Mouse (Mus musculus) retina, postnatal 1 day (tissue): ENCODE data around the gene Scn8a.
A peak's percentile ranks its signal among the peaks of the same experiment; 100 is the strongest.
"Not testable (repeated sequence)": the region's sequence is repeated elsewhere in the genome, so short reads cannot be mapped to it uniquely, and the experiment has no call there.

ENCODE experiments used
- DNase-seq: peaks from one replicate; pipeline ENCODE4 v3.0.0-alpha.2; 2012

Gene Scn8a

DNA sequence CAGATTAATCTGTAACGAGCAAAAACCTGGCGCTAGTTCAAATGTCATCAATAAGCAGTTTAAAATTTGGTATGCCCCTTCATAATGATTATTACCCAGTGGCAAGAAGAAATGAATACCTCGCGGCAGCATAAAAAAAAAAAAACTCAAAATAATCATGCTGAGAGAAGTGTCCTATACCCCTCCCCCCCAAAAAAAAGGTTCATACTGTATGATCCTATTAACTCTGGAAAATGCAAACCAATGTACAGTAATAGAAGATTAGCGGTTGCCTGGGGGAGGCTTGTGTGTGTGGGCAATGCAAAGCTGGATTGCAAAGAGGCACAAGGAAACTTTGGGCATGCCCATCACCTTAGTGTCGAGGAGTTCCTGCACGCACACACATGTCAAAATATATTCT, at the start of gene Scn8a:
Gene Scn8a, plus strand, starts transcription at position 301 of the 400 bp plus-strand sequence.
- DNase-seq: no peak

- no peak for DNase-seq
These were observed 47.8 kb upstream of the Scn8a start for GRCm38 (mm10) chr15:100821824-100822223.

DNA sequence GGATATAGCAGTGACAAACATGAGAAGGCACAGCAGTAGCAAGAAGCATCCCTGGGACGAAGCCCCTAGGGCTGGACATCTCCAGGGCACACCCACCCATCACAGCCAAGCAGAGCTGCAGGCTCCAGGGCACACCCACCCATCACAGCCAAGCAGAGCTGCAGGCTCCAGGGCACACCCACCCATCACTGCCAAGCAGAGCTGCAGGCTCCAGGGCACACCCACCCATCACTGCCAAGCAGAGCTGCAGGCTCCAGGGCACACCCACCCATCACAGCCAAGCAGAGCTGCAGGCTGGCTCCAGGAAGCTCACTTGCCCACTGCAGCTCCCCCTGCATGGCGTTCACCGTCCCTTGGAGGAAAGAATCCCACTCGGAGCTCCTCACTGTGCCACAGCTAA, 47.3 kb upstream of the Scn8a start:
- DNase-seq: not testable (repeated sequence)

DNA sequence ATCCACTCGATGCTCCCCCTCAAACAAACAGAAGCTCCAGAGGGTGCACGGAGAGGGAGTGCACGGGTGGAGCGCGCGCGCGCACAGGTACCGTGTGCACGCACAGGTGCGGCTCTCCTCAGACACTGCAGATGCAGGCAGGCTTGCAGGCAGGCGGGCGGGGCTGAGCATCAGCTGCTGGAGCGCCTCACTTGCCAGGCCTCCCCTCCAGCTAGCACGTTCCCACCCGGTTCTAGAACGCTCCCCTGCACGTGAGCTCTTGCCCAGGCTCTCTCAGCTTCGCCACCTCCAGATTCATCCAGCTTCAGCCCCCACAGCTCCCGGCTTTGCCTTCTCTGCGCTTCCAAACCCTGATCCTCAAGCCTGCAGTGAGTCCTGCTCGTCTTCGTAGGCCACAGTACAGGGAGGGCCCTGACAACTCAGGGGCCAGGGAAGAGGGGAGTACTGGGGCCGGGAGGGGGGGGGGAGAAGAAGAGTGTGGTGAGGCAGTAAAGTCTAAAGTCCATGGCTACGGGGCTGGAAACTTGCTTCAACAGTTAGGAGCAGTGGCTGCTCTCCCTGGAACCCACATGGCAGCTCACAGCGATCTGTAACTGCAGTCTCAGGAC, 44.3 kb upstream of the Scn8a start:
- DNase-seq: peak; percentile 32

GRCm38 (mm10) chr15:100826076-100826475, 43.6 kb upstream of the Scn8a start:
- no peak for DNase-seq

GRCm38 (mm10) chr15:100829775-100830174, 39.9 kb upstream of the Scn8a start:
- no peak for DNase-seq

GRCm38 (mm10) chr15:100830682-100831081, 39.0 kb upstream of the Scn8a start:
- peak; percentile 50 for DNase-seq

- DNase-seq: no peak
These were observed 37.5 kb upstream of the Scn8a start for GRCm38 (mm10) chr15:100832144-100832543.

DNA sequence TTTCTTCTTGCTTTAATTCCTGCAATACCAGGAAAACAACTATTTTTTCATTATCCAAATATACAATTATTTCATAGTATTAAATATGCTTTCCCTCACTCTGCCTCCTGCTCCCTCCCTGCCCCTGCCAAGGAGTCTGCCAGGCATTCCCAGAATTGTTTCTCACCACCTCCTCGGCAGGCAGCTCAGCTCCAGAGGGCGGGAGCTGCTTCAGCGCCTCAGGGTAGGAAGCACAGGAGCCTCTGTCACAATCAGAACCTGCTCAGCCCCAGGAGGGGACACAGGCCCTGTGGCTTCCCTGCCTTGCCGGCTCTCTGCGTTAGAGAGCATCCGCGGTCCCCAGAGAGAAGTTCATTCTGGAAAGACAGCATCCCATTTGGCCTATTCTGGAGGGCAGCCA, 36.9 kb upstream of the Scn8a start:
- no peak for DNase-seq

- DNase-seq: no peak
These were observed 32.9 kb upstream of the Scn8a start for GRCm38 (mm10) chr15:100836729-100837128.

- peak; percentile 72 for DNase-seq
These were observed 31.0 kb upstream of the Scn8a start for GRCm38 (mm10) chr15:100838607-100839207.

- DNase-seq: no peak
These were observed 25.3 kb upstream of the Scn8a start for GRCm38 (mm10) chr15:100844336-100844735.

DNA sequence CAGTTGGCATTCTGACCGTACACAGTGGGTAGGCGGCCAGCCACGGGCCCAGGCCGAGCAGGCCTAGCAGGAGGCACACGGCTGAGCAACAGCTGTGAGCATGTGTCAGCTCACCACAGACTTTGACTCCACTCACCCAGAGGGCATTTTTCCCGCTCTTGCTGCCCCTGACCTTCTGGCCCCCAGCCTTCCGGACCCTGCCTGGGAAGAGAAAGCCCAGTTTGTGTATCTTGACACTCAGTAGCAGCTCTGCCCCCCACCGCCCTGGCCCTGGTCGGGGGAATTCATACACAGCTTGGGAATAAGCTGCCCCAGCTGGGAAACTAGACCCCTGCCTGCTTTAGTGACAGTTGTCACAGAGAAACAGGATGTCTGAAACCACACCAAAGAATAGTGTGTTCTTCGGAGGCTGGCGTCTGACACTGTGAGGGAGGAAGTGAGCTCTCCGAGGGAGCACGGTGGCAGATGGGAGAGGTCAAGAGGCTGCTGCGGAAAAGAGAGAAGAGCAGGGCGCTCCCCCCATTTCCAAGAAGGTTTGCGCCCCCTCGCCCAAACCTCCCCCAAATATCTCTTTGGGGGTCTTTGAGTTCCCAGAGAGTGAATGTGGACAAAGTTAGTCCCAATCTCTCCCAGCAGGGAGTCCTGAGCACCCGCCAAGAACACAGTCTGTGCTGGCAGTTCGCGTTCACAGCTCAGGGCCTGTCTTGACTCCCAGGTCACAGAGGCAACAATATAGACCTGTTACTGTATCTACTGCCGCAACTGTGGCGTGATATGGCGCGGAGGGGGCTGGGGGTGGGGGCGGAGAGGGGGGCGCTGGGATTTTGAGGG, 24.4 kb upstream of the Scn8a start:
- DNase-seq: peak; percentile 45

DNA sequence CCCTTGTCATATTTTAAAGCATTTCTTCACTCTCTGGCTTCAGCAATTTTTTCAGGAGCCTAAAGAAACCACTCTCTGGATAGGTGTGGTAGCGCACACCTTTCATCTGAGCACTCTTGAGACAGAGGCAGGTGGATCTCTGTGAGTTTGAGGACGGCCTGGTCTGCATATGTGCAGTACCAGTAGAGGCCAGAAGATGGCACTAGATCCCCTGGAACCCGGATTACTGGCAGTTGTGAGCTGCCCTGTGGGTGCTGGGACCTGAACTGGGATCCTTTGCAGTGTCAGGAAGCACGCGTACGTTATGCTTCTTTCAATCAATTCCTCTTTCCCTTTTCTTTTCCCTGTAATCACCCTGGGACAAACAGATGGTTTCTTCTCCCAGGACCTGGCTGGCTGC, 22.5 kb upstream of the Scn8a start:
- DNase-seq: no peak

DNA sequence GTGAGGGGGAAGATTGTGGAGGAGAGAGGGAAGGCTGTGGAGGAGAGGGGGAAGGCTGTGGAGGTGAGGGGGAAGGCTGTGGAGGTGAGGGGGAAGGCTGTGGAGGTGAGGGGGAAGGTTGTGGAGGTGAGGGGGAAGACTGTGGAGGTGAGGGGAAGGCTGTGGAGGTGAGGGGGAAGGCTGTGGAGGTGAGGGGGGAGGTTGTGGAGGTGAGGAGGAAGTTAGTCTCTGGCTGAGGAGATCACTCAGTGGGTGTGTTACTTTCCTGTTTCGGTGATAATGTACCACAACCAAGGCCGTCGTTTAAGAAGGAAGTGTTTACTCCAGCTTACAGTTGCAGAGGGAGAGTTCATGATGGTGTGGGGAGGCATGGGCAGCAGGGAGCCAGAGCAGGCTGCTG, 12.1 kb upstream of the Scn8a start:
- no peak for DNase-seq

DNA sequence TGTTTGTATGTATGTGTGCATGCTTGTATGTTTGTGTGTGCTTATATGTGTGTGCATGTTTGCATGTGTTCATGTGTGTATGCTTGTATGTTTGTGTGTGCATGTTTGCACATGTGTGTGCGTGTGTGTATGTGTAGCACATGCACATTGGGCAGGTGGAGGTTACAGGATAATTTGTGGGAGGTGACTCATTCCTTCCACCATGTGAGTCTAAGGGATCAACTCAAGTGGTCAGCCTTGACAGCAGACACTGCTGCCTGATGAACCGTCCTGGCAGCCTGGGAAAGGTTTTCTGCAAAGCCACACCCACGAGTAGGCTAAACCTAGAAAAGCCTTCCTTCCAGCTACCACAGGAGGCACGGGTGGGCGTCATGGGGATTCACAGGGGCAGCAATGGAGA, 8.8 kb upstream of the Scn8a start:
- peak; percentile 34 for DNase-seq

- no peak for DNase-seq
These were observed 4.1 kb upstream of the Scn8a start for GRCm38 (mm10) chr15:100865556-100865955.

GRCm38 (mm10) chr15:100870001-100870774, 530 bp downstream of the Scn8a start:
- peak; percentile 88 for DNase-seq

DNA sequence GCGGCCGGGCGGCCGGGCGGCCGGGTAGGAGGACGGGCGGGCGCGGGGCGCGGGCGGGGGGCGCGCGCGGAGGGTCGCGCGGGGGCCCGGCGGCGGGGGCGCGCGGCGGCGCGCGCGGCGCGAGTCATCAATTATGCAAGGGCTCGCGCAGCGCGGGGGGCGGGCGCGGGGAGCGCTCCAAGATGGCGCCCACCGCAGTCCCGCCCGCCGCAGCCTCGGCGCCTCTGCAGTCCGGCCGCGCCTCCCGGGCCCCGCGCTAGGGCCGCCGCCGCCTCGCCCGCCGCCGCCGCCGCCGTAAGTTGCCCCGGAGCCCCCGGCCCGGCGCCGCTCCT, 1.1 kb downstream of the Scn8a start:
- peak; percentile 82 for DNase-seq

GRCm38 (mm10) chr15:100871107-100872011, 1.7 kb downstream of the Scn8a start:
- peak; percentile 40 for DNase-seq

- DNase-seq: peak; percentile 85
These were observed 3.5 kb downstream of the Scn8a start for GRCm38 (mm10) chr15:100873155-100873554.

DNA sequence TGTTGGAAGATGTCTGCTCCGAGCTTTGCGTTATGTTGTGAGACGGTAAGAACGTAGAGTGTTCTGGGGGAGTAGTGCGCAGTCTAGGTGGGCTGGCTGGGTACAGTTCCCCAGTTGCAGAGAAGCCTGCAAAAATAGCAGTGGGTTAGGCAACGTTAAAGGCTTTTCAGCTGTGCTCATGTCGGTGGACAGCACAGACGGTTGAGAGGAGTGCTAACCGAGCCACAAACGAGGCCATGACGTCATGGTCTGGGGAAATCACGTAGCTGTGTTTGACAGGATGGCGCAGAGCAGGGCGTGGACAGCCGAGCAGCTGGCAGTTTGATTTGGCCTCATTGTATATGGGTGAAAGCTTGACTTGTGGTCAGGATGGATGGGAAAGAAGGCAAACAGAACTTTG, 9.4 kb downstream of the Scn8a start:
- DNase-seq: peak; percentile 51
